9 mouse cellular contexts compared by ENCODE assay signal in the genomic region with DNA sequence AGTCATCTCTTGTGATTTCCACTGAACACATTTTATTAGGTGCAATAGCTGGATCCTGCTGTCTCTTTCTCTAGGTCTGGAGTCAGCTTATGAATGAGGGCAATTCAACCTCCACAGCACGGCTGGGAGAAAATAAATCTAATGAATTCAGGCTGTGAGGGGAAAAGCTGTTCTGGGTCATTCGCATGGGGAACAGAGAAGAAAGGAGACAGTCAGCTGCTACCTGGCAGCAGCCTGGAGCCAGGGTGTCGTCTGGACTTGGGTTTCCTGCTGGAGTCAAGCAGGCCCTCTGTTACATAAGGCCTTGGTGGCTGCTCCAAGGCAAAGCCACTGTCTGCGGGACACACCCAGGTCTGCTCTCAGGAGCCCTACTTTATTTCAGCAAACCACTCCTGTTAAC.
DNase-seq lines count a peak whose midpoint lies in the region; ATAC-seq lines count a peak whose summit lies in the region.
"Had no signal": no experiment of that assay in that cellular context is flagged by ENCODE, and none has a peak within 500 bp of the region (broad histone marks: within the 10 kb centered on the region; RNA-seq: fewer than 3 reads in every experiment).

No protein-coding gene starts in this region.

- no peak for DNase-seq in midbrain, embryonic 11.5 days (ENCODE audit: low spot score, missing footprints)
- DNase-seq in embryo, embryonic 11.5 days (ENCODE audit: low read depth, low spot score) = peak; percentile 34
- DNase-seq in skeletal muscle tissue, adult 2 months (ENCODE audit: low read depth, low spot score) = peak; percentile 67
- no peak for DNase-seq in c-Kit-positive CD71-positive TER-119-positive erythroid progenitor cells, embryonic 14.5 days (ENCODE audit: low spot score)
- no peak for DNase-seq in urinary bladder, adult 2 months (ENCODE audit: low spot score)
- DNase-seq: liver, embryonic 13.5 days; retina, postnatal 1 day had no signal

- peak; percentile 38; the same call in 1 of the 2 replicates for ATAC-seq in midbrain, embryonic 11.5 days (ENCODE audit: low FRiP score)
- ATAC-seq in midbrain, embryonic 16.5 days = no peak
- peak; percentile 67; the same call in 1 of the 2 replicates for ATAC-seq in hindbrain, embryonic 16.5 days

- no peak overlapping the region for H3K27ac ChIP-seq in midbrain, embryonic 11.5 days (ENCODE audit: low read depth, low read length)
- H3K27ac ChIP-seq in midbrain, embryonic 16.5 days (ENCODE audit: low read length) = no peak overlapping the region
- H3K27ac ChIP-seq in hindbrain, embryonic 16.5 days (ENCODE audit: low read depth, low read length) = no peak overlapping the region
- H3K27ac ChIP-seq: liver, embryonic 13.5 days had no signal

- H3K36me3 ChIP-seq in midbrain, embryonic 11.5 days (ENCODE audit: control insufficient read depth, insufficient read depth, low read length) = no peaks in the 10 kb centered on the region
- no peaks in the 10 kb centered on the region for H3K36me3 ChIP-seq in midbrain, embryonic 16.5 days (ENCODE audit: control insufficient read depth, insufficient read depth, low read length)
- H3K36me3 ChIP-seq in hindbrain, embryonic 16.5 days (ENCODE audit: control insufficient read depth, insufficient read depth, low read length) = no peaks in the 10 kb centered on the region
- H3K36me3 ChIP-seq: liver, embryonic 13.5 days had no signal

- H3K27me3 ChIP-seq in midbrain, embryonic 11.5 days (ENCODE audit: control insufficient read depth, insufficient read depth, low read length) = no peaks in the 10 kb centered on the region
- no peaks in the 10 kb centered on the region for H3K27me3 ChIP-seq in midbrain, embryonic 16.5 days (ENCODE audit: control insufficient read depth, insufficient read depth, low read depth, low read length)
- H3K27me3 ChIP-seq in hindbrain, embryonic 16.5 days (replicated peaks; ENCODE audit: control insufficient read depth, insufficient read depth, low read length) = no peaks in the 10 kb centered on the region
- H3K27me3 ChIP-seq: liver, embryonic 13.5 days had no signal

- 48% methylated on average over 4 of the region's 4 CpGs for WGBS in midbrain, embryonic 11.5 days
- WGBS in midbrain, embryonic 16.5 days = 42% methylated on average over 4 of the region's 4 CpGs
- 37% methylated on average over 4 of the region's 4 CpGs for WGBS in hindbrain, embryonic 16.5 days

- no peak overlapping the region for H3K4me3 ChIP-seq in midbrain, embryonic 11.5 days (ENCODE audit: low read depth, low read length)
- no peak overlapping the region for H3K4me3 ChIP-seq in midbrain, embryonic 16.5 days (ENCODE audit: low read depth, low read length)
- no peak overlapping the region for H3K4me3 ChIP-seq in hindbrain, embryonic 16.5 days (ENCODE audit: low read length)
- H3K4me3 ChIP-seq: liver, embryonic 13.5 days had no signal

- H3K9ac ChIP-seq in midbrain, embryonic 11.5 days (ENCODE audit: low read length) = no peak overlapping the region
- no peak overlapping the region for H3K9ac ChIP-seq in midbrain, embryonic 16.5 days (ENCODE audit: low read depth, low read length)
- no peak overlapping the region for H3K9ac ChIP-seq in hindbrain, embryonic 16.5 days (ENCODE audit: low read depth, low read length)
- H3K9ac ChIP-seq: liver, embryonic 13.5 days had no signal

- no peaks in the 10 kb centered on the region for H3K9me3 ChIP-seq in midbrain, embryonic 11.5 days (ENCODE audit: control insufficient read depth, low read length)
- H3K9me3 ChIP-seq in midbrain, embryonic 16.5 days (replicated peaks; ENCODE audit: control insufficient read depth, low read length, poor library complexity, severe bottlenecking) = no peaks in the 10 kb centered on the region
- H3K9me3 ChIP-seq in hindbrain, embryonic 16.5 days (ENCODE audit: control insufficient read depth, low read length) = no peaks in the 10 kb centered on the region
- H3K9me3 ChIP-seq: liver, embryonic 13.5 days had no signal

- H3K4me1 ChIP-seq in midbrain, embryonic 11.5 days (ENCODE audit: control insufficient read depth, insufficient read depth, low read length) = peaks cover 5% of the 10 kb centered on the region
- H3K4me1 ChIP-seq in midbrain, embryonic 16.5 days (ENCODE audit: control insufficient read depth, insufficient read depth, low read length) = no peaks in the 10 kb centered on the region
- H3K4me1 ChIP-seq in hindbrain, embryonic 16.5 days (ENCODE audit: control insufficient read depth, insufficient read depth, low read depth, low read length) = peaks cover 4% of the 10 kb centered on the region; the same call in 1 of the 2 replicates
- H3K4me1 ChIP-seq: liver, embryonic 13.5 days had no signal

- no peak overlapping the region for H3K4me2 ChIP-seq in midbrain, embryonic 11.5 days
- H3K4me2 ChIP-seq in midbrain, embryonic 16.5 days (ENCODE audit: low read length) = no peak overlapping the region
- no peak overlapping the region for H3K4me2 ChIP-seq in hindbrain, embryonic 16.5 days (ENCODE audit: low read length)
- H3K4me2 ChIP-seq: liver, embryonic 13.5 days had no signal

Comparison
In these comparisons a context has a peak if more than half of its experiments do, and no peak if none do; other contexts are left out.
1. DNase-seq: peak in embryo, embryonic 11.5 days (single experiment) and skeletal muscle tissue, adult 2 months (single experiment); none in midbrain, embryonic 11.5 days (single experiment), c-Kit-positive CD71-positive TER-119-positive erythroid progenitor cells, embryonic 14.5 days (single experiment) and urinary bladder, adult 2 months (single experiment).